Mouse (Mus musculus) left cerebral cortex, adult 9 months (tissue): ENCODE measurements around the gene Dlx1.

Source experiments
- DNase-seq, 2 experiments: peaks; one replicate each; pipeline ENCODE4 v3.0.0; 2022; ENCODE audit warnings: low spot score in 2 of 2

Gene Dlx1

DNA sequence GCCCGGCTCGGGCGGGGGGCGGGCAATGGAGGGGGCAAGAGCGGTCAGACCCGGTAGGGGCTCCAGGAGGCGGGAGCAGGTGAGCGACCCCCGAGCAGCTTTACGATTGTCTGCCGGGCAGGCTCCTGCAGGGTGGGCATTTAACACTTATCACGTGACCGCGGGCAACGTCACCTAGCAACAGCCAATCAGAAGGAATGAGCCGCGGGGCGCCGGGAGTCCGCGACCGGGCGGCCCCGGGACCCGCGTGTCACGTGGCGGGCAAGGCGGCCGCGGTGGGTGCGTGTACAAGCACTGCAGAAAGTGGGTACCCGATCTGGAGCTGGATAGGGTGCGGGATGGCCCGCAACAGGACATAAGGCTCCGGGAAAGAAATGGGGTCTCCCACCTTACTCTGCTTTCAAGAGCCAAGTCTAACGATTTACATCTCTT lies 18.7 kb downstream of the Dlx1 start, which contains the start of gene Dlx2:
TSS of gene Dlx2 (minus strand) at position 115 of the 432 bp plus-strand sequence.
- no peak for DNase-seq

DNA sequence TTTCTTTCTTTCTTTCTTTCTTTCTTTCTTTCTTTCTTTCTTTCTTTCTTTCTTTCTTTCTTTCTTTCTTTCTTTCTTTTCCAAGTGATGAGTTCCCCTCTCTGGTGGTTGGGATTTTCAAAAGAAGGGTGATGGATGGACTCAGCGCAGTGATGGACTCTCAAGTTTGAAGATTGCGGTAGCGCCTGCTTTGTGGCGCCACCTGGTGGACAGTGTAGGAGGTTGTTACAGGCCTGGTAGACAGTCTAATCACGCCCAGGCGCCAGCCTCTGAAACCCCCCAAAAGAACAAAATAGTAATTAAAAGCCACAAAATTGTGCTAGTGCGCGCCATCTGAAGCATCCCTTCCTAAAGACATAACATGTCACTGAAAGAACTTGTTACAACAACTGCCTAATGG lies 19.9 kb downstream of the Dlx1 start:
- DNase-seq, result no peak

DNA sequence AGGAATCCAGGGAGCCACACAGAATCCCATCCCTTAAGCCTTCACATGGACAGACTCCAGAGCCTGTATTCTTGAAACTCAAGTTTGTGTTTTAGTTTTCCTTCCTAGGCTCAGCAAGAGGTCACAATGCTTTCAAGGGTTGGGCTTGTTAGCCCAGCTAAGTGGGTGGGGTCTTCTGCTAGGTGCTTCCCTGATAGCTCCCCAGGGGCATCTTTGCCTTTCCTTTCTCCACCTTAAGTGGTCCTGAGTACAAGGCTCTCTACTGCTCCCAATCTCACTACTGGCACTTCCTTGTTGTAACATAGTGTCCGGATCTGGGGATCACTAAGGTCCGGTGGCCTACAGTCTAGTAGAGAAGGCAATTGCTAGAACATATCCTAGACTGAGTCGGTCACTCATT lies 22.4 kb downstream of the Dlx1 start:
- DNase-seq, result no peak

DNA sequence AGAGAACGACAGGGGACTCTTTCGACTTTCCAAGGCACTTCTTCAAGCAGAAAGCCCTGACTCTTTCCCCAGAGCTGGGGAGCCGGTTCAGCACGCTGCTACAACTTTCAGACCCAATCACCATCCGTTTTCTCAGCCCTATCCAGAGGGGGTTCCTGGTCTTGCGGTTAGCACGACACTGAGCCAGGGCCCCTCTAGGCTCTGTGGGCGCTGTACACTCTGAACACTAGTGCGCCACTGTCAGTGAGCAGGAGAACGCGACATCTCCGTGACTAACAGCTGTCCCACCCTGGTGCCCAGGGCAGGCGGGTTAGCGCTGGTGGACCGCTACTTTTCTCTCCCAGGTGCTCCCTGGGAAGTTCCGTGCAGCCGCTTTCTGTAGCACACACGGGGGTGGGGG lies 23.8 kb downstream of the Dlx1 start:
- DNase-seq, result no peak

DNA sequence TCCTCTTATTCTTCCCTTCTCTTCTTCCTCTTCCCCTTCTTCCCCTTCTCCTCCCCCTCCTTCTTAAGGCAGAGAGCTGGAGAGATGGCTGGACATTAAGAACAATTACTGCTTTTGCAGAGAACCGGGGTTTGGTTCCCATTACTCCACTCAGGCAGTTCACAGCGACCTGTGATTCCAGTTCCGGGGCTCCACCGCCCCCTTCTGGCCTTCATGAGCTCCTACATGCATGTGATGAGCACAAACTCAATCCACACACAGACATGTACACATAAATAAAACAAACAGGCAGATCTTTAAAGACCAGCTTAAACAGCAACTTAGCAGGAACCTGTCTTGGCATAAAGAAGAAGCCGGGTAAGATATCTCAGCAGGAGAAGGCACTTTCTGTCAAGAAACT lies 28.2 kb downstream of the Dlx1 start:
- DNase-seq, result no peak

DNA sequence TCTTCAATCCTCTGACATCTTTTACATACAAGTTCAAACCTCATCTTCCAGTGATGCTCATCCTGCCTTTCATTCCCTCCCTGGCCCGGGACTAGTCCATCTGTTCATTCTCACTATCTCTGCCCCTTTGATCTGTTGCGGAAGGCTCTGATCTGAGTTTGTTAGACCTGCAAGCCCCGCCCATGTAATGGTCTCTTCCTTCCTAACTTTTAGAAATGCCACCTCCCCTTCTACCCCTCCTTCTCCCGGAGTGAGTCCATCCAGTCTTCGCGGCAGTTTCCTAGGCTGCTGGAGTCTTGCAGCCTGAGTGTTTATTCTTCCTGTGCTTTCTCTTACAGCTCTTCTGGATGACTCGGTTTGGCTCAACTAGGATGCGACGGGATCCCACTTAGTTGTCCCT lies 38.6 kb downstream of the Dlx1 start:
- DNase-seq, result no peak

DNA sequence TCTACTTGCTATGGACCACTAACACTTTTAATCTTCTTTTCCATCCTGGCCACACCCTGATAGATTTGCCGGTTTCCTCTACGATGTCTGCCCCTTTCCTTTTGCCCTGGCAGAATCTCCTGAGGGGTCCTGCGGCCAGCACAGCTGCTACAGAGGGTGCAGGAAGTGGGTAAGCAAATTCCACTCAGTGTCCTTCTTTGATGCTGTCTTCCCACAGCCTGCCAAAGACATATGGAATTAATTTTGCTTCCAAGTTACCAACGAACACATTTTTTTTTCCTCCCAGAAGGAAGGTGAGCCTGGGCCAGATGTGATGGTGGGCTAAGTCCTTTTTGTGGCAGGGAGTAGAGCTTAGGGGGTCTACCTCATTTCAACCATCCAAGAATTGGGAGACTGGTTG lies 45.8 kb downstream of the Dlx1 start:
- no peak for DNase-seq

DNA sequence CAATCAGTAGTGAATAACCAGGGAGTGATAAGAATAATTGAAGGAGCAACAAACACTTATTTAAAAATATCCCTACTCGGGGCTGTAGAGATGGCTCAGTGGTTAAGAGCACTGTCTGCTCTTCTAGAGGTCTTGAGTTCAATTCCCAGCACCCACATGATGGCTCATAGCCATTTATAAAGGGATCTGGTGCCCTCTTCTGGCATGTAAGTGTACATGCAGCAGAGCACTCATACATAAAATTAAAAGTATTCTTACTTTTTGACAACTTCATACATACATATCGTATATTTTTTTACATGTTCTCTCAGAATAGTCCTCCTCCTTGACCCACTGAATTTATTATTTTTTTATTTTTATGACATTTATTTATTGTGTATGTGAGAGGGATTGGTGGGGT lies 49.1 kb downstream of the Dlx1 start:
- no peak for DNase-seq

DNA sequence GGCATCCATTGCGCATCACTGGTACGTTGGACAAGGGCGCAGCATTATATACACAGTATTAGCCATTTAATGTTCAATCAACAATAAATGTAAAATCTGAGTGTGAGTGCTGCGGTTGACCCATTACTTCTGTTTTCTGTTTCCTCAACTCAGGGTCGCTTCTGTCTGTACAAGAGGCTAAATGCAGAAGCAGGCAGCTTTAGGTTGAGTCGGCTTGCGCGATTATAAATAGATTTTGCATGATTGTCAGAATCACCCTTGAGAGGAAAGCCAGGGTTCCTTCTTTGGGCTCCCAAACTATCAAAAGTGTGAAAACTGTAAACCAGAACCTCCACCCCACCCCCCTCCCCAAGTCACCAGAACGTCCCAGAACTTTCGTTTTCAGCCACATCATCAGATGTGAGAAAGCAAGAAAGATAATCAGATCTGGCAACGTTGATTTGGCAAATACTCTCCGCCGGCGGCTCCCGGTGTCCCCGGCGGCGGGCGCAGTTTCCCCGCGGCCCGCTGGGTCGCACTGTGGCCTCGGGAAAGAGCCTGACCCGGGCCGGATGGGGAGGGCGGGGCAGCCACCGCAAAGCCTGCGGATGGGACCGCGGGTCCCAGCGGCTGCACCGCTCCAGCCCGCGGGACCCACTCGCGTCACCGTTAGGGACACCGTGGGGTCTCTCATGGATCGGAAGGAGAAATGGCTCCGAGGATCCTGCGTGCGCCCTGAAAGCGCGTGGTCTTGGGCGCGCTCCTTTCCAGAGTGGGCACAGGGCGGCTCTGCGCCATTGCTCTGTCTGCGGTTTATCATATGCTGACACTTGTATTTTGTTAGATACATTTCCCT lies 52.9 kb downstream of the Dlx1 start:
- DNase-seq, result peak in 1 of 2 experiments; percentile 28

DNA sequence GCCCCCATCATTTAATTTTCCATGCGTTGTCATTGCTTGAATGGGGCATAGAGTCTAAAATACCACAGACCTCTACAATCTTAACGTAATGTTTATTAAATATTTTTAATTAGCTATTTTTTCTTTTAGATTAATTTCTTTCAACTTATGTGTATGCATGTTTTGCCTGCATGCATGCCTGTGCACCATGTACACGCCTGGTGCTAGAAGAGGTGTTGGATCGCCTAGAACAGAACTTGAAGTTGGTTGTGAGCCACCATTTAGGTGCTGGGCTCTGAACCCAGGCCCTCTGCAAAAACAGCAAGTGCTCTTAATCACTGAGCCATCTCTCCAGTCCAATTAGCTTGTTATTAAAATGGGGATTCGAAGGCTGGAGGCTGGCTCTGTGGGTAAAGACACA lies 53.6 kb downstream of the Dlx1 start:
- no peak for DNase-seq
